Mouse (Mus musculus) brain, embryonic 14.5 days (tissue): Measurements from ENCODE around the gene Fam228a.

Source experiments
- CTCF ChIP-seq: fragments of 200-500 bp; IDR thresholded peaks from 2 replicates; pipeline ENCODE4 v1.5.1; 2012; ENCODE audit warnings: inconsistent platforms, mild to moderate bottlenecking, moderate library complexity, borderline replicate concordance; ENCODE audit not compliant: insufficient read depth, insufficient read length; ENCODE audit errors: extremely low read depth
- POLR2A ChIP-seq: fragments of 200-500 bp; IDR thresholded peaks from 2 replicates; pipeline ENCODE4 v1.6.1; 2012; ENCODE audit warnings: mild to moderate bottlenecking, inconsistent platforms, borderline replicate concordance; ENCODE audit not compliant: poor library complexity, insufficient read depth, insufficient read length, severe bottlenecking; ENCODE audit errors: extremely low read depth

GRCm38 (mm10) chr12:4689341-4689740 is 48.9 kb downstream of the Fam228a start:
- TF ChIP-seq CTCF (no peak), POLR2A (no peak)
